Mouse (Mus musculus): Measurements from ENCODE around the gene Vps8.

DNA sequence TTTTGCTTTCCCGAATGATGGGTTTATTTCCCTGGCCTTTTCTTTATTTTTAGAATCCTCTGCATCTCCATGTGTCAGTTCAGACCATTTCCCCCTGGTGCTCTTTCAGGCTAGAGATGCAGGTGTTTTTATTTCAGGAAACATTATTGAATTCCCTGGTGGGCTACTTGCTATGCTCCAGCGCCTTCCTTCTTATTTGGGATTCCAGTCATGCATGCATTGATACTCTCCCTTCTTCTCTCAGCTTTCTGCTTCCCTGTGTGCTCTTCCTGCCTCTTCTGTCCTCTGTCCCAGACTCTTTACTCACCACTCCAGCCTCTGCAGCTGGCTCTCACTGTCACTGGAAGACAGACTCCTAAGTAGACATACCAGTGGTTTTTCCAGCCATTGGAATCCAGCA is 70.0 kb downstream of the Vps8 start:
- TF ChIP-seq CTCF (conservative IDR thresholded peaks at IDR 0.05; ENCODE audit: insufficient read depth, insufficient read length, low read depth, low read length) (no peak), POLR2A (IDR thresholded peaks at IDR 0.05; ENCODE audit: low read depth, low read length) (no peak)
